8 mouse cellular contexts compared by ENCODE assay signal in genomic region chr1:125561841-125562240, GRCm38 (mm10). TPM values are rescaled to one million over a fixed set of nuclear protein-coding genes. Genes with fewer than 3 reads are reported as not detected.
DNase-seq lines count a peak whose midpoint lies in the region; ATAC-seq and TF ChIP-seq lines count a peak whose summit lies in the region.

No protein-coding gene starts in this region.

- DNase-seq in heart, adult 2 months = peak in 1 of 2 experiments; percentile 31
- no peak for DNase-seq in heart, postnatal 25 days (ENCODE audit: low spot score)
- DNase-seq in R1 (ENCODE audit: low read depth, low spot score) = peak; percentile 16
- no peak for DNase-seq in liver, embryonic 11.5 days (ENCODE audit: low spot score)
- DNase-seq in layer of hippocampus, adult 11-12 months (ENCODE audit: low spot score) = no peak
- no peak for DNase-seq in thymus, postnatal 0 days (ENCODE audit: low spot score)
- no peak for DNase-seq in T-cell, adult 2 months (ENCODE audit: low spot score)

- WGBS in heart, adult 2 months = 59% methylated on average over 4 of the region's 4 CpGs
- 73% methylated on average over 4 of the region's 4 CpGs for WGBS in heart, embryonic 11.5 days (ENCODE audit: insufficient replicate concordance)
- 77% methylated on average over 4 of the region's 4 CpGs for WGBS in liver, embryonic 11.5 days

- peak overlapping the region; percentile 92 for H3K4me3 ChIP-seq in heart, adult 2 months
- H3K4me3 ChIP-seq in heart, embryonic 11.5 days (ENCODE audit: low read depth, low read length) = peak overlapping the region; percentile 88
- peak overlapping the region; percentile 81 for H3K4me3 ChIP-seq in liver, embryonic 11.5 days (ENCODE audit: low read depth, low read length)

- H3K27ac ChIP-seq in heart, adult 2 months = peak overlapping the region; percentile 94
- no peak overlapping the region for H3K27ac ChIP-seq in heart, embryonic 11.5 days (ENCODE audit: low read depth, low read length)
- no peak overlapping the region for H3K27ac ChIP-seq in liver, embryonic 11.5 days (ENCODE audit: low read depth, low read length)

- H3K36me3 ChIP-seq in heart, adult 2 months (ENCODE audit: control insufficient read depth, insufficient read depth, low read length) = peaks cover 26% of the 10 kb centered on the region
- H3K36me3 ChIP-seq in heart, embryonic 11.5 days (ENCODE audit: control insufficient read depth, insufficient read depth, low read length) = 0 out of 2 replicates have a peak, but pooled peaks cover 2% of the 10 kb centered on the region
- H3K36me3 ChIP-seq in liver, embryonic 11.5 days (ENCODE audit: control insufficient read depth, insufficient read depth, low read length) = no peaks in the 10 kb centered on the region; the same call in 1 of the 2 replicates

- peaks cover 2% of the 10 kb centered on the region for H3K79me2 ChIP-seq in heart, adult 2 months (replicated peaks; ENCODE audit: control insufficient read depth, insufficient read depth, low read length)

- H3K27me3 ChIP-seq in heart, adult 2 months (ENCODE audit: control insufficient read depth, insufficient read depth, low read length) = no peaks in the 10 kb centered on the region
- H3K27me3 ChIP-seq in heart, embryonic 11.5 days (ENCODE audit: control insufficient read depth, insufficient read depth, low read length) = no peaks in the 10 kb centered on the region
- no peaks in the 10 kb centered on the region for H3K27me3 ChIP-seq in liver, embryonic 11.5 days (replicated peaks; ENCODE audit: control insufficient read depth, insufficient read depth, low read length)

- ATAC-seq in heart, embryonic 11.5 days (replicated peaks; ENCODE audit: insufficient number of reproducible peaks, low FRiP score, low TSS enrichment) = no peak
- no peak for ATAC-seq in liver, embryonic 11.5 days (replicated peaks; ENCODE audit: low FRiP score)

- intact Hi-C loops in heart, adult 2 months (cut with DNase I) = loop anchor here (2.0 kb wide), 1 partner anchor 43 kb away; no protein-coding TSS in a partner anchor
- intact Hi-C loops in heart, postnatal 25 days (cut with DNase I) = loop anchor here (1.0 to 2.0 kb wide), 2 partner anchors 41 to 127 kb away; partner anchors contain the start of gene Actr3

- peaks cover 6% of the 10 kb centered on the region for H3K4me1 ChIP-seq in heart, adult 2 months (ENCODE audit: control insufficient read depth, insufficient read depth, low read length)
- H3K4me1 ChIP-seq in heart, embryonic 11.5 days (ENCODE audit: control insufficient read depth, insufficient read depth, low read length) = peaks cover 4% of the 10 kb centered on the region; the same call in 1 of the 2 replicates
- H3K4me1 ChIP-seq in liver, embryonic 11.5 days (replicated peaks; ENCODE audit: control insufficient read depth, insufficient read depth, low read length) = no peaks in the 10 kb centered on the region; the same call in none of the 2 replicates

- 0 out of 2 replicates have a peak, but pooled peaks have one; percentile 26 for TF ChIP-seq EP300 in heart, adult 2 months (IDR thresholded peaks at IDR 0.05; ENCODE audit: insufficient read depth, low read depth, low read length)

- TF ChIP-seq CTCF in heart, adult 2 months (IDR thresholded peaks at IDR 0.05) = no peak

- no peaks in the 10 kb centered on the region for H3K9me3 ChIP-seq in heart, embryonic 11.5 days (replicated peaks; ENCODE audit: control insufficient read depth, low read length)
- H3K9me3 ChIP-seq in liver, embryonic 11.5 days (ENCODE audit: control insufficient read depth, low read length) = no peaks in the 10 kb centered on the region

- no peak for TF ChIP-seq POLR2A in heart, adult 2 months (IDR thresholded peaks at IDR 0.05; ENCODE audit: insufficient read depth, low read depth, low read length)

- H3K9ac ChIP-seq in heart, adult 2 months (ENCODE audit: low read depth, low read length) = peak overlapping the region; percentile 99
- peak overlapping the region; percentile 84 for H3K9ac ChIP-seq in heart, embryonic 11.5 days (ENCODE audit: low read depth, low read length)
- H3K9ac ChIP-seq in liver, embryonic 11.5 days (ENCODE audit: low read depth, low read length) = peak overlapping the region; percentile 81; the same call in 1 of the 2 replicates

- H3K4me2 ChIP-seq in heart, embryonic 11.5 days = peak overlapping the region; percentile 82
- peak overlapping the region; percentile 90 for H3K4me2 ChIP-seq in liver, embryonic 11.5 days

RNA-seq across cellular contexts. Expression of gene Slc35f5, which starts 1.4 kb away (rescaled TPM):
- total RNA-seq in heart, adult 2 months (2021) = 100 to 1,000 TPM; 103 to 129 TPM
- polyA plus RNA-seq in heart, adult 2 months (2012; rRNA removed) = 61.8 and 136 TPM in 2 replicates
- 100 to 1,000 TPM; 119 to 131 TPM for total RNA-seq in heart, postnatal 25 days (2021)
- 40.7 and 49.3 TPM in 2 replicates for polyA plus RNA-seq in heart, embryonic 11.5 days (2014; fragmentation: Nextera tagmentation; extraction: Ambion mirVana)
- 28.5 and 30.4 TPM in 2 replicates for polyA plus RNA-seq in liver, embryonic 11.5 days (2014; fragmentation: Nextera tagmentation; extraction: Ambion mirVana)
- 7.3 and 8.3 TPM in 2 replicates for polyA plus RNA-seq in thymus, postnatal 0 days (2015; fragmentation: Nextera tagmentation; extraction: Ambion mirVana)
